Mouse (Mus musculus) gastrocnemius, adult 2 months (tissue): ENCODE data around the gene Lrrfip2. TPM values are rescaled to one million over a fixed set of nuclear protein-coding genes. Genes with fewer than 3 reads are reported as not detected.

Source experiments
- DNase-seq: peaks from one replicate; pipeline ENCODE4 v3.0.0; 2022
- H3K27ac ChIP-seq: fragments of 200-600 bp; 2 replicates; pipeline ENCODE4 v1.8.1; 2022; ENCODE audit warnings: mild to moderate bottlenecking
- H3K4me3 ChIP-seq: fragments of 200-600 bp; 2 replicates; pipeline ENCODE4 v1.8.1; 2022; ENCODE audit warnings: mild to moderate bottlenecking, moderate library complexity
- CTCF ChIP-seq: fragments of 200-600 bp; IDR thresholded peaks from 2 replicates; pipeline ENCODE4 v1.8.1; 2022; ENCODE audit warnings: antibody characterized with exemption, mild to moderate bottlenecking, moderate library complexity
- intact Hi-C: fragments of 180-260 bp; cut with DNase I; formaldehyde crosslinking; loops from one replicate; pipeline ENCODE4 v1.15.1; 2025
- total RNA-seq, 2 experiments: library from RNA; stranded (reverse); gene quantifications; 2 replicates each; pipeline ENCODE4 v1.2.3; 2021

The Lrrfip2 gene
- total RNA-seq, 2 experiments from 2014 or later = 72.6 to 74.8 TPM

DNA sequence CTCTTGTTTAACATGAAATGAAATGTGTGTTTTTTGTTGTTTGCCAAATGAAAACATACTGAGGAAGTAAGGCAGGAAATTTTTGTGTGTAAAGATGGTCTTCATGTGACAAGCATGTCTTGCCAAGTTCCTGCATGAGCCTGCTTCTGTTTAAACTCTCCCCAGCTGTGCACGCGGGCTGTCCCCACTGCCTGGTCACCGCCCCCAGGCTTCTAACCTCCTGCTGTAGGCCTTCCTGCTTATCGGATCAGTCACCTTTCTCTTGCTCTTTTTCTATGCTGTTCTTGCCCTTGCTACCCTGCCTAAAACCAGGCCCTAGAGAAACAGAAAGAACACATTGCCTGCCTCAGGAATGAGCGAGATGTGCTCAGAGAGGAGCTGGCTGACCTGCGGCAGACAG, 96.1 kb downstream of the Lrrfip2 start:
- intact Hi-C loops = no loop called here
- no peak for TF ChIP-seq CTCF
- DNase-seq = no peak
- H3K27ac ChIP-seq = no peak overlapping the region
- no peak overlapping the region for H3K4me3 ChIP-seq

GRCm38 (mm10) chr9:111216424-111216823, 99.0 kb downstream of the Lrrfip2 start:
- no peak for TF ChIP-seq CTCF
- no peak overlapping the region for H3K4me3 ChIP-seq
- intact Hi-C loops = no loop called here
- no peak overlapping the region for H3K27ac ChIP-seq
- no peak for DNase-seq

- TF ChIP-seq CTCF = no peak
- Histone ChIP-seq H3K4me3 (no peak overlapping the region), H3K27ac (no peak overlapping the region)
- intact Hi-C loops = no loop called here
- no peak for DNase-seq
Measured at GRCm38 (mm10) chr9:111220551-111221080, 103.2 kb downstream of the Lrrfip2 start.

DNA sequence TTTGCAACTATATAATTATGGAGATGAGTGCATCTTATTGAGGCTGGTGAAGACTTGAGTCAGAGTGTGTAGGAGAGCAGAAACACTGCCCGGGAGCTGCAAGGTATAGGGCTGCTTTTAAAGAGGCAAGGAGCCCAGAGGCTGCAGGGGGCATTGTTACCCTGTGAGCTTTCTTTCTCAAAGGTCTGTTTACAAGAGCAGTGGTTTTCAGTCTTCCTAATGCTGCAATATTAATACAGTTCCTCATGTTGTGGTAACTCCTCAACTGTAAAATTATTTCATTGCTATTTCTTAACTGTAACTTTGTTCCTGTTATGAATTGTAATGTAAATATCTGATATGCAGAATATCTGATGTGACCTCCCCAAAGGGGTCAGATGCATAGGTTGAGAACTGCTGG, 104.2 kb downstream of the Lrrfip2 start:
- no peak for DNase-seq
- TF ChIP-seq CTCF = no peak
- Histone ChIP-seq H3K27ac (no peak overlapping the region), H3K4me3 (no peak overlapping the region)
- intact Hi-C loops = no loop called here

GRCm38 (mm10) chr9:111223406-111223805, 106.0 kb downstream of the Lrrfip2 start:
- intact Hi-C loops = no loop called here
- no peak for TF ChIP-seq CTCF
- Histone ChIP-seq H3K27ac (no peak overlapping the region), H3K4me3 (no peak overlapping the region)
- no peak for DNase-seq

- DNase-seq = no peak
- intact Hi-C loops = no loop called here
- no peak overlapping the region for H3K27ac ChIP-seq
Measured at GRCm38 (mm10) chr9:111228446-111228845, 111.1 kb downstream of the Lrrfip2 start.

GRCm38 (mm10) chr9:111234701-111235100, 117.3 kb downstream of the Lrrfip2 start:
- DNase-seq = no peak
- intact Hi-C loops = no loop called here
- no peak overlapping the region for H3K4me3 ChIP-seq
- TF ChIP-seq CTCF = peak; percentile 11; the same call in 1 of the 2 replicates
- H3K27ac ChIP-seq = no peak overlapping the region

More at GRCm38 (mm10) chr9:111228446-111228845, 111.1 kb downstream of the Lrrfip2 start:
- TF ChIP-seq CTCF = no peak
- H3K4me3 ChIP-seq = no peak overlapping the region

DNA sequence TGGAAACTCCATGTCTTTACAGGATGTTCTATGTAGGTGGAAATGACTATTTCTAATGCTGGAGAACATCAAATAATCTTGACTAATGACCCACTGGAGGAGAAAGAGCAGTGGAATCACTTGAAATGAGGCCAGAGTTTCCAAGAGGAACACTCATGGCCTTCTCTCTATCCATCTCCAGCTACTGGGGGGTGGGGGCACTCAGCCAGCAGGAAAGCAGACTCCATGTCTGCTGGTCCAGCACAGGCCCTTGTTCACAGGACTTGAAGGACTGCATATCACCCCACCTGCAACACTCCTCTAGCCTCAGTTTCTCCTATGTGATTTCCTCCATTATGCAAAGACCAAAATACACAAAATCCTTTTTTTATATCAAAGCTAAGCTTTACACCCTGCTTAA, 120.3 kb downstream of the Lrrfip2 start:
- intact Hi-C loops = no loop called here

GRCm38 (mm10) chr9:111239821-111240220, 122.4 kb downstream of the Lrrfip2 start:
- intact Hi-C loops = no loop called here
- Histone ChIP-seq H3K4me3 (no peak overlapping the region), H3K27ac (no peak overlapping the region)
- no peak for TF ChIP-seq CTCF
- DNase-seq = no peak

More for the DNA sequence above, 120.3 kb downstream of the Lrrfip2 start:
- DNase-seq = no peak
- no peak for TF ChIP-seq CTCF
- Histone ChIP-seq H3K4me3 (no peak overlapping the region), H3K27ac (no peak overlapping the region)

- Histone ChIP-seq H3K4me3 (no peak overlapping the region), H3K27ac (no peak overlapping the region)
- TF ChIP-seq CTCF = no peak
- intact Hi-C loops = no loop called here
- no peak for DNase-seq
Measured at GRCm38 (mm10) chr9:111243384-111243783, 126.0 kb downstream of the Lrrfip2 start.

- intact Hi-C loops = no loop called here
- Histone ChIP-seq H3K27ac (no peak overlapping the region), H3K4me3 (no peak overlapping the region)
- no peak for DNase-seq
- no peak for TF ChIP-seq CTCF
Measured at GRCm38 (mm10) chr9:111245546-111245945, 128.2 kb downstream of the Lrrfip2 start.

- DNase-seq = no peak
- Histone ChIP-seq H3K4me3 (no peak overlapping the region), H3K27ac (no peak overlapping the region)
- intact Hi-C loops = no loop called here
- TF ChIP-seq CTCF = peak; percentile 61
Measured at GRCm38 (mm10) chr9:111247682-111248246, 130.4 kb downstream of the Lrrfip2 start.

- TF ChIP-seq CTCF = peak; percentile 15; the same call in 1 of the 2 replicates
- DNase-seq = no peak
- no peak overlapping the region for H3K27ac ChIP-seq
- H3K4me3 ChIP-seq = no peak overlapping the region
- intact Hi-C loops = no loop called here
Measured at GRCm38 (mm10) chr9:111252161-111252869, 134.9 kb downstream of the Lrrfip2 start.
